Mouse (Mus musculus) hindbrain, postnatal 0 days (tissue): ENCODE results near the gene Chmp5. TPM values are rescaled to one million over a fixed set of nuclear protein-coding genes. Genes with fewer than 3 reads are reported as not detected.

Experiments used
- ATAC-seq: fragments of 200-750 bp; cut with Nextera tagmentation; 2 replicates; pipeline ENCODE4 v1.8.0; 2017; ENCODE audit warnings: mild to moderate bottlenecking, moderate TSS enrichment, moderate library complexity
- DNase-seq: peaks from one replicate; pipeline ENCODE4 v3.0.0-alpha.2; 2015; ENCODE audit warnings: low spot score
- H3K27ac ChIP-seq: fragments of 300-500 bp; sonication (generic); 2 replicates; pipeline ENCODE4 v1.5.1; 2014; ENCODE audit warnings: mild to moderate bottlenecking
- H3K27me3 ChIP-seq: fragments of 300-500 bp; sonication (generic); 2 replicates; pipeline ENCODE4 v1.6.1; 2014; ENCODE audit warnings: low read length, mixed read lengths; ENCODE audit not compliant: insufficient read depth
- H3K36me3 ChIP-seq: fragments of 300-500 bp; sonication (generic); 2 replicates; pipeline ENCODE4 v1.6.1; 2014; ENCODE audit warnings: low read length, mixed read lengths; ENCODE audit not compliant: insufficient read depth
- H3K4me1 ChIP-seq: fragments of 300-500 bp; sonication (generic); 2 replicates; pipeline ENCODE4 v1.6.1; 2014; ENCODE audit warnings: antibody characterized with exemption, low read length, mixed read lengths; ENCODE audit not compliant: insufficient read depth
- H3K4me2 ChIP-seq: fragments of 300-500 bp; sonication (generic); 2 replicates; pipeline ENCODE4 v1.6.1; 2014; ENCODE audit warnings: low read depth, mild to moderate bottlenecking, low read length, moderate library complexity, mixed read lengths
- H3K4me3 ChIP-seq: fragments of 300-500 bp; sonication (generic); 2 replicates; pipeline ENCODE4 v1.5.1; 2014; ENCODE audit warnings: low read length
- H3K9ac ChIP-seq: fragments of 300-500 bp; sonication (generic); replicated peaks from 2 replicates; pipeline ENCODE4 v1.6.1; 2014; ENCODE audit warnings: mild to moderate bottlenecking, low read length, moderate library complexity, mixed read lengths
- H3K9me3 ChIP-seq: fragments of 300-500 bp; sonication (generic); 2 replicates; pipeline ENCODE4 v1.6.1; 2016; ENCODE audit warnings: low read length, mixed read lengths
- CTCF ChIP-seq: IDR thresholded peaks from 2 replicates; pipeline ENCODE4 v1.5.1; 2016; ENCODE audit warnings: antibody characterized with exemption, control low read depth, low read depth
- WGBS: fragments of 180-500 bp; shearing (Covaris S2); extraction: QIAGEN DNeasy Blood & Tissue Kit; methylation state at CpG from one replicate; pipeline ENCODE4 v1.1.7; 2014; 5-methylcytosine and 5-hydroxymethylcytosine counted together
- polyA plus RNA-seq: library from polyadenylated mRNA; unstranded; fragments of >200 nt; fragmentation: Nextera tagmentation; extraction: Ambion mirVana; gene quantifications from 2 replicates; pipeline ENCODE4 v1.2.1, GENCODE M21; 2015
- total RNA-seq: library from RNA; depleted of rRNA; stranded (reverse); fragments of >200 nt; gene quantifications from 2 replicates; pipeline ENCODE4 v1.2.3, GENCODE M21; 2014

Gene Chmp5
- total and polyA plus RNA-seq, 2 experiments from 2014 or later, result 37.0 to 131 TPM

GRCm38 (mm10) chr4:40976651-40977050 lies 28.4 kb downstream of the Chmp5 start:
- Histone ChIP-seq H3K4me3 (no peak overlapping the region), H3K27ac (no peak overlapping the region), H3K9ac (no peak overlapping the region), H3K9me3 (no peaks in the 10 kb centered on the region), H3K27me3 (no peaks in the 10 kb centered on the region), H3K4me1 (no peaks in the 10 kb centered on the region), H3K4me2 (no peak overlapping the region), H3K36me3 (peaks cover 29% of the 10 kb centered on the region; the same call in 1 of the 2 replicates)
- no peak for TF ChIP-seq CTCF
- WGBS, result 91% methylated on average over 10 of the region's 10 CpGs
- DNase-seq (no peak), ATAC-seq (no peak)

- Histone ChIP-seq H3K9ac (no peak overlapping the region), H3K4me3 (no peak overlapping the region), H3K36me3 (peaks cover 29% of the 10 kb centered on the region; the same call in 1 of the 2 replicates), H3K4me1 (no peaks in the 10 kb centered on the region), H3K4me2 (no peak overlapping the region), H3K27me3 (no peaks in the 10 kb centered on the region), H3K9me3 (no peaks in the 10 kb centered on the region), H3K27ac (no peak overlapping the region)
- no peak for TF ChIP-seq CTCF
- ATAC-seq (no peak), DNase-seq (no peak)
- WGBS, result 87% methylated on average over 1 of the region's 1 CpGs
Measured at GRCm38 (mm10) chr4:40979430-40979829, 31.2 kb downstream of the Chmp5 start.

DNA sequence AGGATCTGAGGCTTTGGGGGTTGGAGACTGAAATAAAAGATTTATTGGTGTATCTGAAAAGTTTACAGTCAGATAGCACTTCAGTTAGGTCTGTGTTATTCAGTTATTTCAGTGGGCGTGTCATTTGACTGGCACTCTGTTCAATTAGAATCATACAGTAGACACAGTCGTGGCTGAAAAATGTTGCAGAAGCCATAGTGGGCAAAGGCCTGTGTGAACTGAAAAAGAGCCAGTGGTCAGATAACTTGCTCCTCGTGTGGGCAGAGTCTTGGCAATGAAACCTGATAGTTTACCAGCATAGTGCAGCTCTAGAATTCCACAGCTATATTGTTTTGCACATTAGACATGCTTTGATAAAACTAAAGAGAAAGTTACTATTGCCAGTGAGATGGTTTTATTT lies 34.3 kb downstream of the Chmp5 start:
- no peak for ATAC-seq
- WGBS, result 82% methylated on average over 3 of the region's 3 CpGs
- no peaks in the 10 kb centered on the region for H3K9me3 ChIP-seq
- no peak overlapping the region for H3K27ac ChIP-seq
- H3K27me3 ChIP-seq, result no peaks in the 10 kb centered on the region
- TF ChIP-seq CTCF, result no peak
- DNase-seq, result no peak
- no peak overlapping the region for H3K4me2 ChIP-seq
- no peaks in the 10 kb centered on the region for H3K4me1 ChIP-seq
- H3K36me3 ChIP-seq, result peaks cover 37% of the 10 kb centered on the region
- no peak overlapping the region for H3K4me3 ChIP-seq
- no peak overlapping the region for H3K9ac ChIP-seq

DNA sequence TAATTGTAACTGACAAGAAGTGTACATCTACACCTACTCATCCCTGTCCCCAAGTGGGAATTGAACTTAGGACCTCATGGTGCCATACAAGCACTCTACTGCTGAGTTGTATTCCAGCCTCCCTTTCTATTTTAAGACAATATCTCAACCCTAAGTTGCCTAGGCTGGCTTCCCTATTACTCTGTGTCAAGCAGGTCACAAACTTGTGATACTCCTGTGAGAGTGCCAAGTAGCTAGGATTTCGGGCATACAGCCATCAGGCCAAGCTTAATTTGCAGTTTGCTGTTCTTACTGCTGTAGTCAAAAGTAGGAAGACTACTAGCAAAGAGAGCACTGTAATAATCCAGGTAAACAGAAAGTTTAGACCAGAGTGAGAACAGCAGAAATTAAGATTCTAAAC lies 35.5 kb downstream of the Chmp5 start:
- no peak overlapping the region for H3K4me2 ChIP-seq
- WGBS, result 88% methylated on average over 1 of the region's 1 CpGs
- H3K36me3 ChIP-seq, result peaks cover 36% of the 10 kb centered on the region
- no peak for TF ChIP-seq CTCF
- DNase-seq (no peak), ATAC-seq (no peak)
- H3K27ac ChIP-seq, result no peak overlapping the region
- H3K4me3 ChIP-seq, result no peak overlapping the region
- no peaks in the 10 kb centered on the region for H3K27me3 ChIP-seq
- H3K4me1 ChIP-seq, result no peaks in the 10 kb centered on the region
- no peaks in the 10 kb centered on the region for H3K9me3 ChIP-seq
- H3K9ac ChIP-seq, result no peak overlapping the region

- Histone ChIP-seq H3K4me1 (no peaks in the 10 kb centered on the region), H3K4me2 (no peak overlapping the region), H3K9ac (no peak overlapping the region), H3K27me3 (no peaks in the 10 kb centered on the region), H3K27ac (no peak overlapping the region), H3K36me3 (peaks cover 78% of the 10 kb centered on the region), H3K4me3 (no peak overlapping the region), H3K9me3 (no peaks in the 10 kb centered on the region)
- no peak for ATAC-seq
- DNase-seq, result no peak
- no peak for TF ChIP-seq CTCF
- whole genome bisulfite sequencing, result 78% methylated on average over 6 of the region's 6 CpGs
Measured at GRCm38 (mm10) chr4:40989633-40990032, 41.4 kb downstream of the Chmp5 start.

DNA sequence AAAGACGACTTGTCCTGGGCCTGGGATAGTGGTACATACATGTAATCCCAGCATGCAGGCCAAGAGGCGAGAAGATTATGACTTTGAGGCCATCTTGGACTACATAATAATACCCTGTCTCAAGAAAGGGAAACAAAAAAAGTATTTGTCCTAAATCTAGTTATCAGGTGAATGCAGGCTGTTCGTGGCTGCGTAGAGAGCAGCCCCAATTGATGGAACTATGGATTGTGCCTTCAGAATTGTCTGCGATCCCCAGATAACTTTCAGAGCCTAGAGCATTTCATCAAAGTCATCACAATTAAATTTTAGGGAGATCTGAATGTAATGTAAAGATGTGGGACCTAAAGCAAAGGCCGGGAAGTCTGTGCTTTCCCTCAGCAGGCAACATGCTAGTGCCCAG lies 48.1 kb downstream of the Chmp5 start:
- H3K4me3 ChIP-seq, result no peak overlapping the region
- H3K27ac ChIP-seq, result no peak overlapping the region
- no peaks in the 10 kb centered on the region for H3K9me3 ChIP-seq
- peaks cover 81% of the 10 kb centered on the region for H3K36me3 ChIP-seq
- ATAC-seq (no peak), DNase-seq (no peak)
- H3K4me1 ChIP-seq, result no peaks in the 10 kb centered on the region
- H3K4me2 ChIP-seq, result no peak overlapping the region
- no peaks in the 10 kb centered on the region for H3K27me3 ChIP-seq
- WGBS, result 98% methylated on average over 6 of the region's 6 CpGs
- no peak overlapping the region for H3K9ac ChIP-seq
- no peak for TF ChIP-seq CTCF

DNA sequence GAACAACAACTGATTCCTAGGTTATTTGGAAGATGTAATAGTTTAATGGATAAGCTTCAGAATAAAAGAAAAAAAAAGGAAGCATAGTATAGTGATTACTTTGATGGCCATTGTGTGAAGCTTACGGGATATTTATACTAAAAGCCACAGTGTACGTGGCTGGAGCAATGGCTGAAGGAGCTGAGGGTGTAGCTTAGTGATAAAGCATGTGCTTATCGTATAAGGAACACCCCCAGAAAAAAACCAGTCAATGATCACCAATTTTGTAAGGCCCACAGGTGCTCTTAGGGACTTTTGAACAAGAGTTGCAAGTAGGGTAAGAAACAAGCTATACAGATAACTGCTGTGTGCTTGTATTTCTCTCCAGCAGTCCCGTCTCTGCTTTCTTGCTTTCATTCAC lies 49.7 kb downstream of the Chmp5 start:
- DNase-seq, result no peak
- H3K4me3 ChIP-seq, result no peak overlapping the region
- 96% methylated on average over 4 of the region's 4 CpGs for WGBS
- TF ChIP-seq CTCF, result no peak
- H3K4me1 ChIP-seq, result no peaks in the 10 kb centered on the region
- H3K9ac ChIP-seq, result no peak overlapping the region
- H3K27me3 ChIP-seq, result no peaks in the 10 kb centered on the region
- no peak overlapping the region for H3K27ac ChIP-seq
- peaks cover 79% of the 10 kb centered on the region for H3K36me3 ChIP-seq
- no peak overlapping the region for H3K4me2 ChIP-seq
- no peak for ATAC-seq
- H3K9me3 ChIP-seq, result no peaks in the 10 kb centered on the region

GRCm38 (mm10) chr4:41000271-41000670 lies 52.1 kb downstream of the Chmp5 start:
- Histone ChIP-seq H3K36me3 (peaks cover 78% of the 10 kb centered on the region), H3K27ac (no peak overlapping the region), H3K4me3 (no peak overlapping the region), H3K27me3 (no peaks in the 10 kb centered on the region), H3K4me1 (no peaks in the 10 kb centered on the region), H3K9me3 (no peaks in the 10 kb centered on the region), H3K4me2 (no peak overlapping the region), H3K9ac (no peak overlapping the region)
- no peak for TF ChIP-seq CTCF
- ATAC-seq, result no peak
- no peak for DNase-seq
- WGBS, result 86% methylated on average over 1 of the region's 1 CpGs
